Mouse (Mus musculus): ENCODE measurements around the gene Prpf8.

GRCm38 (mm10) chr11:75538970-75539299 lies 52.3 kb downstream of the Prpf8 start:
- no peak for TF ChIP-seq MAFK (IDR thresholded peaks at IDR 0.05; ENCODE audit: insufficient read depth, low read depth, low read length)
- no peak for TF ChIP-seq CHD2 (IDR thresholded peaks at IDR 0.05; ENCODE audit: low read depth, low read length)
- no peak for TF ChIP-seq ZC3H11A (IDR thresholded peaks at IDR 0.05; ENCODE audit: borderline replicate concordance, low read depth, low read length)
- TF ChIP-seq ZNF384 (IDR thresholded peaks at IDR 0.05; ENCODE audit: low read depth, low read length) = no peak
